Mouse (Mus musculus) kidney, postnatal 0 days (tissue): ENCODE measurements around the gene Snx12. TPM values are rescaled to one million over a fixed set of nuclear protein-coding genes. Genes with fewer than 3 reads are reported as not detected.

Experiments used
- ATAC-seq: fragments of 200-750 bp; cut with Nextera tagmentation; replicated peaks from 2 replicates; pipeline ENCODE4 v1.8.0; 2017; ENCODE audit warnings: low read depth, moderate number of reproducible peaks, moderate TSS enrichment, moderate library complexity; ENCODE audit not compliant: low FRiP score
- DNase-seq: peaks from one replicate; pipeline ENCODE4 v3.0.0-alpha.2; 2016; ENCODE audit warnings: low spot score
- H3K27ac ChIP-seq: fragments of 300-500 bp; sonication (generic); 2 replicates; pipeline ENCODE4 v1.5.1; 2014; ENCODE audit warnings: mild to moderate bottlenecking
- H3K27me3 ChIP-seq: fragments of 300-500 bp; sonication (generic); 2 replicates; pipeline ENCODE4 v1.6.1; 2014; ENCODE audit warnings: low read length, mixed read lengths; ENCODE audit not compliant: insufficient read depth
- H3K36me3 ChIP-seq: fragments of 300-500 bp; sonication (generic); 2 replicates; pipeline ENCODE4 v1.6.1; 2014; ENCODE audit warnings: low read length, mixed read lengths; ENCODE audit not compliant: insufficient read depth
- H3K4me1 ChIP-seq: fragments of 300-500 bp; sonication (generic); replicated peaks from 2 replicates; pipeline ENCODE4 v1.6.1; 2014; ENCODE audit warnings: antibody characterized with exemption, low read length, mixed read lengths; ENCODE audit not compliant: insufficient read depth
- H3K4me2 ChIP-seq: fragments of 300-500 bp; sonication (generic); 2 replicates; pipeline ENCODE4 v1.6.1; 2014; ENCODE audit warnings: mild to moderate bottlenecking, low read length, moderate library complexity, mixed read lengths
- H3K4me3 ChIP-seq: fragments of 300-500 bp; sonication (generic); replicated peaks from 2 replicates; pipeline ENCODE4 v1.5.1; 2014; ENCODE audit warnings: low read depth, low read length
- H3K9ac ChIP-seq: fragments of 300-500 bp; sonication (generic); 2 replicates; pipeline ENCODE4 v1.6.1; 2014; ENCODE audit warnings: low read depth, low read length
- H3K9me3 ChIP-seq: fragments of 300-500 bp; sonication (generic); replicated peaks from 2 replicates; pipeline ENCODE4 v1.6.1; 2016; ENCODE audit warnings: low read length, inconsistent platforms, mixed read lengths
- CTCF ChIP-seq: IDR thresholded peaks from 2 replicates; pipeline ENCODE4 v1.5.1; 2016; ENCODE audit warnings: antibody characterized with exemption, low read depth, mild to moderate bottlenecking, moderate library complexity
- WGBS: fragments of 180-500 bp; shearing (Covaris S2); extraction: QIAGEN DNeasy Blood & Tissue Kit; methylation state at CpG from one replicate; pipeline ENCODE4 v1.1.7; 2014; 5-methylcytosine and 5-hydroxymethylcytosine counted together
- polyA plus RNA-seq: library from polyadenylated mRNA; unstranded; fragments of >200 nt; fragmentation: Nextera tagmentation; extraction: Ambion mirVana; gene quantifications from 2 replicates; pipeline ENCODE4 v1.2.1, GENCODE M21; 2015

Gene Snx12
- polyA plus RNA-seq, 1 experiment from 2014 or later: 46.7 TPM

DNA sequence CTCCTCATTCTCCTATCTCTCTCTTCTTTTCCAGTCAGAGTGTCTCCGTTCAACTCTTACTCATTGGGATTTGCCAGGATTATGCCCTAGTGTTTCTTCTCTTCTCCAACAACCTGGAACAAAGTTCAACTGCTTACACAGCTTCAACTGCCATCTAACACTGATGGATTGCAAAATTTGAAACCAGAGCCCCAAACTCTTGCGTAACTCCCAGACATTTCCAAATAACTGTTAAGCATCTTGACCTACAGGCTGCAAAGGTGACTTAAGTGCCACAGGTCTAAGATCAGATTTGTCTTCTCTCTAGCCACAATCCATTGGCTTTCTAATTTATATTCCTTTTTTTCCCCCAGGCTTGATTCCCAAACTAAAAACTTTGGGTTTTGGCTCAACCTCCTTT, 64.9 kb downstream of the Snx12 start:
- ATAC-seq: no peak
- 72% methylated on average over 2 of the region's 2 CpGs for WGBS

DNA sequence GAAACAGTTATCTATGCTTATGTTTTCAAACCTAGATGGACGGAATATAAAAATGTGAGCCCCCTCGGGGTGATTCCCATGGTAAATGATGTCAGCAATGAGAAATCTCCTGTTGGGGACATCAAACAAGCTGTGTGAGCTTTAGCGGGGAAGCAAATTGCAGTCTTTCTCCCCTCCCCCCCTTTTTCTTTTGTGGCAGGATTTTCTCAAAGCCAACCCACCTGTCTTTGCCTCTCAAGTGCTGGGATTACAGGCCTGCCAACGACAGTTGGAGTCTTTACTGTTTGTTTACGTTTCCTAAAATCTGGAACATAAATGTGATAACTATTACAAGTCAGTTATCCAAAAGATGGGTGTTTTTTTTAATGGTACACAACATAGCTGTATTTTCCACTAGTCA, 66.0 kb downstream of the Snx12 start:
- no peak for ATAC-seq
- TF ChIP-seq CTCF: no peak
- Histone ChIP-seq H3K9me3 (no peaks in the 10 kb centered on the region), H3K27ac (no peak overlapping the region), H3K27me3 (no peaks in the 10 kb centered on the region), H3K4me2 (no peak overlapping the region), H3K4me3 (no peak overlapping the region), H3K4me1 (no peaks in the 10 kb centered on the region), H3K9ac (no peak overlapping the region), H3K36me3 (no peaks in the 10 kb centered on the region)
- DNase-seq: no peak
- WGBS: 36% methylated on average over 5 of the region's 5 CpGs

More for the DNA sequence above, 64.9 kb downstream of the Snx12 start:
- H3K9ac ChIP-seq: no peak overlapping the region
- no peaks in the 10 kb centered on the region for H3K36me3 ChIP-seq
- DNase-seq: no peak
- H3K27me3 ChIP-seq: no peaks in the 10 kb centered on the region
- TF ChIP-seq CTCF: no peak
- no peaks in the 10 kb centered on the region for H3K4me1 ChIP-seq
- H3K27ac ChIP-seq: no peak overlapping the region
- no peak overlapping the region for H3K4me2 ChIP-seq
- H3K4me3 ChIP-seq: no peak overlapping the region
- H3K9me3 ChIP-seq: no peaks in the 10 kb centered on the region

DNA sequence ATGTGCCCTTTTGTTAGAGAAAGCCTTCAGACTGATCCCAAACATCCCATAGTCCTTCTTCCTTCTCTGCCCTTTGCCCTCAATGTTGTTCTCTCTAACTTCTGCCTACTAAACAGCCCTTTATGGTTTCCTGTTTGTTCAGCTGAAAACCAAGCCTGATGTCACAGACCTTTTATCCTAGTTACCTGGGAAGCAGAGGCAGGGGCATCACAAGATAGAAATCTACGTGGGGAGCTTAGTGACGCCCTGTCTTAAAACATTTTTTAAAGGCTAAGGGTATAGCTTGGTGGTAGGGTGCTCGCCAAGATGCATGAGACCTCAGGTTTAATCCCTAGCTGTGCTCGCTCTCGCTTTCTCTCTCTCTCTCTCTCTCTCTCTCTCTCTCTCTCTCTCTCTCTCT, 74.9 kb downstream of the Snx12 start:
- no peak for TF ChIP-seq CTCF
- H3K27ac ChIP-seq: no peak overlapping the region
- H3K9me3 ChIP-seq: no peaks in the 10 kb centered on the region
- H3K4me2 ChIP-seq: no peak overlapping the region
- no peaks in the 10 kb centered on the region for H3K4me1 ChIP-seq
- 61% methylated on average over 5 of the region's 5 CpGs for WGBS
- H3K9ac ChIP-seq: no peak overlapping the region
- H3K27me3 ChIP-seq: no peaks in the 10 kb centered on the region
- H3K4me3 ChIP-seq: no peak overlapping the region
- DNase-seq: no peak
- no peak for ATAC-seq
- H3K36me3 ChIP-seq: no peaks in the 10 kb centered on the region

DNA sequence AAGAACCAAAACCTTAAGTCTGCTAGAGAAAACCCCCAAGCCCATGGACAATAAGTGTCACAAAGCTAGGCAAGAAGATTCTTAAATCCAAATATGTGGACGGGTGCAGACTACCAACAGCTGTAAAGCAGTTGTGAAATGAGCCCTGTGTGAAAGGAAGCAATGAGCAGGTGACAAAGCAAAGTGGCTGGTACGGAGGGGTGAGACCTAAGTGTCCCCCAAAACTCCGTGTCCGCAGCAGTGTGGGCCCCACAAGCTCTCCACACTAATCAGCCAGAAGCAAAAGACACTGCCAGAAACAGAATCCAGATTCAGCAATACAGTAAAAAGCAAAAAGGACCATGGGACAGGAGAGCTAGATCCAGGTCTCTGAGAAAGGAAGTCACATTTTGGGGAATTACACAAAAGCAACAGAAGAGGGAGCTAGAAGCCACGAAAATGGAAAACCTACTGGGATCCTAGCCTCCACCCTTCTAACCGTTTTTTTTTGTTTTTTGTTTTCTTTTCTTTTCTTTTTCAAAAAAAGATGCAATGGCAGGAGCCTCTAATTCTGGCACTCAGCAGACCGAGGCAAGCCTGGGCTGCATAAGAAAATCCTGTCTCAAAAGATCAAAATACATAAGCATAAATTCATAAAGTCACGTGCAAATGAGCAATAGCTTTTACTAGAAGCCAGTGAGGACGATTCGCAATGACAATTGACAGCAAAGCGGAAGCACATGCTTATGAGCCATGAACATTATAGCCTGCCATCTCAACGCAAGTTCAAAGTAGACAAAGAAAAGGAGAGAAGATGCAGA, 90.2 kb downstream of the Snx12 start:
- Histone ChIP-seq H3K4me3 (no peak overlapping the region), H3K9me3 (no peaks in the 10 kb centered on the region), H3K27ac (no peak overlapping the region), H3K4me1 (no peaks in the 10 kb centered on the region), H3K9ac (no peak overlapping the region), H3K27me3 (no peaks in the 10 kb centered on the region), H3K36me3 (no peaks in the 10 kb centered on the region), H3K4me2 (peak overlapping the region; percentile 37)
- peak; percentile 71 for TF ChIP-seq CTCF
- ATAC-seq: no peak
- DNase-seq: peak; percentile 70
- WGBS: 42% methylated on average over 12 of the region's 12 CpGs

DNA sequence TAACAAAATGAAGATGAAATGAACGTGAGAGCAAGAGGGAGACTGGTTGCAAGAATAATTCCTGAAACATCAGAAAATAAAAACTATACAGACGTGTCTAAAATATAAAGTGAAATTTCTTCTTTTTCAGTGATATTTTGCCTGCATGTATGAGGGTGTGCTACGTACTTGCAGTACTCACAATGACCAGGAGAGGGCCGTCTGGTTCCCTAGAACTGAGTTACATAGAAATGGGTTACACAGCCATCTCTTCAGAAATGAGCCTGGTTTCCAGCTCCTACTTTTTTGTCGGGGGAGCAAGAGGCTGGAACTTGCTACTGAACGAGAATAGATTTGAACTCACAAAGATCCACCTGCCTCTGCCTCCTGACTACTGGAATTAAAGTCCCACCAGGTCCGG, 91.4 kb downstream of the Snx12 start:
- no peaks in the 10 kb centered on the region for H3K9me3 ChIP-seq
- H3K4me3 ChIP-seq: no peak overlapping the region
- no peak for ATAC-seq
- no peaks in the 10 kb centered on the region for H3K27me3 ChIP-seq
- H3K9ac ChIP-seq: no peak overlapping the region
- peak; percentile 74 for TF ChIP-seq CTCF
- peak; percentile 70 for DNase-seq
- no peak overlapping the region for H3K4me2 ChIP-seq
- no peaks in the 10 kb centered on the region for H3K4me1 ChIP-seq
- H3K27ac ChIP-seq: no peak overlapping the region
- H3K36me3 ChIP-seq: no peaks in the 10 kb centered on the region
- WGBS: 29% methylated on average over 7 of the region's 7 CpGs

DNA sequence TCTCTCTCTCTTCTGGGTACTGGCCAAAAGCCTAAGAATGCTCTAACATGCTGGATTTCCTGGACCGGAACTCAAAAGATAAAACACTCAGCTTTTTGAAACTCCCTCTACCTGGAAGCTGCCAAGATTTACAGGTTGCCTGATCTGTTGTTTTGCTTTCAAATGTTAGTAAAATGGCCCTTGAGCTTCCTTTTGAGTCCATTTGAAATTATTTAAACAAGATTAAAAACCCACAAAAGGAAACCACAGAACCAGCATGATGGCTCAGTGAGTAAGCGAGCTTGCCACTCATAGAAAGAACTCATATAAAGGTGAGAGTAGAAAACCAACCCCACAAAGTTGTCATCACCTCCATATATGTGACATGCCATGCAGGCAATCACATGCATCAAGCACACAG, 93.8 kb downstream of the Snx12 start:
- TF ChIP-seq CTCF: no peak
- WGBS: 79% methylated on average over 2 of the region's 2 CpGs
- no peaks in the 10 kb centered on the region for H3K9me3 ChIP-seq

More for the DNA sequence above, 93.8 kb downstream of the Snx12 start:
- H3K4me3 ChIP-seq: no peak overlapping the region
- H3K27me3 ChIP-seq: no peaks in the 10 kb centered on the region
- no peaks in the 10 kb centered on the region for H3K36me3 ChIP-seq
- H3K27ac ChIP-seq: no peak overlapping the region
- H3K4me2 ChIP-seq: no peak overlapping the region
- ATAC-seq: no peak
- no peaks in the 10 kb centered on the region for H3K4me1 ChIP-seq
- H3K9ac ChIP-seq: no peak overlapping the region
- peak; percentile 4 for DNase-seq
